Mouse (Mus musculus): ENCODE data around the gene Nkx2-3.

Gene Nkx2-3

DNA sequence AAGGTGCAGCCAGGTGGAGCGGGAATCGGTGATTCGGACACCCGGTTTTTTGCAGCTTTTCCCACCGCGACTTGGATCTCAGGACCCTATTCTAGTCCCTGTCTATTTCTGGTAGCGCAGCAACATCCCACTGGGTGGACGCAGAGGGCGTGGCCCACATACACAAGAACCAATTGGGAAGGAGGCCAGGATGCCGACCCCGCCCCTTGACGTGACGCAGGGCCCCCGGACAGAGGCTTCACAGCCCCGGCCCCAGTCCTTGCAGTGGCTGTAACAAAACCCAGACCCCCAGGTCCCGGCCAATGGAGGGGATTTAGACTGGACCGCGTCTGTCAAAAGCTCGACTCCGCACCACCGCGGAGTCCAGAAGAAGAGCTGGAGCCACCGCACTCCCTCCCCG, at the start of gene Nkx2-3:
Nkx2-3 (plus strand) TSS at position 275 of the 400 bp plus-strand sequence.
- DNase-seq: no peak

DNA sequence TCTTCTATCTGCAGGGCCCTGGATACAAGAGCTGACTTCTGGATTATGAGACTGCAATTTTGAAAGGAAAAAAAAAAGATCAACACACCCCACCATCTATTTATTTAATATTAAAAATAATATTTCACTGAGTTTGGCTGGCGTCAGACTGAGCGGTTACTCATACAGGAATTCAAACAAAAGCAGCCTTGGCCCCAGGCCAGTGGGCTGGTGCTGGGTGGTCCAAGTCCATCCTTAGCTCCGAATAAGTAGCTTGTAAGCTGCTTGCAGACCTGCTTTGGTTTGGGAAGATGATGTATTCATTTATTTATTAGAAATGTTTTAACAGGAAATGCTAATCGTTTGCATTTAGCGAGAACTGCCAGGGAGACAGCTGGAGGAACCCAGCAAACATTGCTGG, 49.0 kb upstream of the Nkx2-3 start:
- DNase-seq: no peak

DNA sequence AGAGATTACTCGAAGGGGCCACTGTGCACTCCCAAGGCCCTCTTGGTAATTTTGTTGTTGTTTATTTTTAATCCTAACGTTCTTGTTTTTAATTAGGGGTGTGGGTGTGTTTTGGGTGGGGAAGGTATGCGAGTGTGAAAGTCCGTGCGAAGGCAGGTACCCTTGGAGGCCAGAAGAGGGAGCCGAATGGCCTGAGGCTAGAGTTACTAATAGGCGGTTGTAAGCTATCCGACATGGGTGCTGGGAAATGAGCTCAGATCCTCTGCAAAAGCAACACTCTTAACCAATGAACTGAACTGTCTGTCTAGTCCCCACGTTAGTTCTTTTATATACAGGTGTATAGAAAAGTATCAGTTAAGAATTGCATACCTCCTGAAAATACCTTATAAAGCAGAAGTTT, 43.8 kb upstream of the Nkx2-3 start:
- DNase-seq: no peak

DNA sequence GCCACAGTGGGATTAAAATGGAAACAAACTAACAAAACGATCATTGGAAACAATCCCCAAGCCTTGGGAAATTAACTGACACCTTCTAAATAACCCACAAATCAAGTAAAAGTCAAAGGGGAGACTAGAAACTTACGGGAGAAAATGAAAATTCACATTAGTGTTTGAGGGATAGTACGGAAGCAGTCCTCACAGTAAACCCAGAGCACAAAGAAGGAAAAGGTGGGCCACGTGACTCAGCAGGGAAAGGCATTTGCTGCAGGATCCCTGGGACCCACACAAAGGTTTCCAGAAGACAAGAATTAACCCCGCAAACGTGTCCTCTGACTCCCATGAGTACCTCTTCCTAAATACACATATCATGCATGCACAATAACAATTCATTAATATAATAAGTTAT, 43.0 kb upstream of the Nkx2-3 start:
- DNase-seq: no peak

DNA sequence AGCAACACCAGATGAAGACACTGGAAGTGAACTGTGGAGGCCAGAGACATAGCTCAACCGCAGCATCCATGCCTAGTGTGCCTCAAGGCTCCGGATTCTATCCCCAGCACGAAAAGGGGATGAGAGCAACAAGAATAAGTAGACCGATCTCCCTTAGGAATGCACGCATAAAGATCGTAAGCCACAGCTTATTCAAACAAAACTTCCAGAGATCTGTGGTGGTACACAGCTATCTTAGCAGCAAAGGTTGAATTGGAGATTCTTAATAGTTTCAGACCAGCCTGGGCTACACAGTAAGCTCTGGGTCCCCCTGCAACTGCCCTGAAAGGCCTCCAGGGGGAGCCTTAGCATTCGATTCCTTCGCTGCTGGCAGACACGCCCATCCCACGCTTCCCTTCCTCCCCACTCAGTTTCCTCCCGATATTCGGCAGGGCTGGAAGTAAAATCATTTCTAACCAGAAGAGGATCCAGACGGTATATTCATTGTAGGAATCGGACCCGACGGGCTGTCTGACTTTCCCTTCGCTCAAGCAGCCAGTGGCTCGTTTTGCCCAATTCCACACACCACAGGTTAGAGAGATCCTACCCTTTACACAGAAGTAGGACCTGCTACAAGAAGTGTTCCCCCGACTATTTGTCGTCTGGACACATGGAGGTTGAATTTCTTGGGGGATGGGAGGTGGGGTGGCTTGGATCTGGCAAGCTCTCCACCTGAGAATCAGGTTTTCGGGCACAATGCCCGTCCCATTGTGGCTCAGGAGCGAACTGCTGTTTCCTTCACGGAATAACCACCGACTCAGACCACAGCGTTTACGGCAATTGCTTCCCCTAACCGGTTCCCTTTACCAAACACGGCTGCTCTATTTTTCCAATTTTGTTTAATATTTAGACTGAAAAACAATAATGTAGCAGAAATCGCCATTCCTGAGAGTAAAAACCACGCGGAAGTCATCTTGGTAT, 41.0 kb upstream of the Nkx2-3 start:
- peak; percentile 40 for DNase-seq

- DNase-seq: no peak
Observed at GRCm38 (mm10) chr19:43579081-43579796, 32.9 kb upstream of the Nkx2-3 start.

DNA sequence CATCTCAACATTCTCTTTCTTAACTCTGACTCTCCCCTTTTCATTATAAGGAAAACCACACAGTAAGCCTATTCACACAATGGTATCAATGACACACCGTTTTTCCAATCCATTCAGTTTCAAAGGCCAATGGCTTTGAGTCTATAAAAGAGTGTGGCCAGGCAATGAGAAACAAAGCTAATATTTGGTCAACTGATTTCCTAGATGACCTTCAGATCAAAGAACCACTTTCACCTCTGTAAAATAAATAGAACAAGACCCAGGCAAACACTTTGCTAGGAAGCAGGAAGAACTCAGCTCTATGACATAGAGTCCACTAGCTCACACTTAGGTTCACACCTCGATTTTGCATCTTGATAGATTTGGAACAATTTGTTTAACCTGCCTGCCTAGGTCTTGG, 30.9 kb upstream of the Nkx2-3 start:
- DNase-seq: no peak

DNA sequence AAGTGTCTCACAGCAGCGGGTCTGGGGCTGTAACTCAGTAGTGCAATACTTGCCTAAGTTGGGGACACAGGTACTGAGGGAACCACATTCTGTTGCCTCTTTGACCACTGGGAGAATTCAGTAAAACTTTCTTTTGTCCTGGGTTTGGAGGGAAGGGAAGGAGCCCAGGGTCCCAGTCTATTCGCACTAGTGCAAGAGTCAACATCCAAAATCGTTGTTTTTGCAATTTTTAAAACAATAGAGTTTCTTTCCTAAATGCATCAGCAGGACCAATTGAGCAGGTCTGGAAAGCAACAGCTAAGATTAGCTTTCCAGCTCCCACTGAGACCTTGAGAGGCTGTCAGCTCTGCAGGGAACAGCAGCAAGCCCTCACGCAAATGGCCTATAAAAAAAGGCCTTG, 28.9 kb upstream of the Nkx2-3 start:
- no peak for DNase-seq

DNA sequence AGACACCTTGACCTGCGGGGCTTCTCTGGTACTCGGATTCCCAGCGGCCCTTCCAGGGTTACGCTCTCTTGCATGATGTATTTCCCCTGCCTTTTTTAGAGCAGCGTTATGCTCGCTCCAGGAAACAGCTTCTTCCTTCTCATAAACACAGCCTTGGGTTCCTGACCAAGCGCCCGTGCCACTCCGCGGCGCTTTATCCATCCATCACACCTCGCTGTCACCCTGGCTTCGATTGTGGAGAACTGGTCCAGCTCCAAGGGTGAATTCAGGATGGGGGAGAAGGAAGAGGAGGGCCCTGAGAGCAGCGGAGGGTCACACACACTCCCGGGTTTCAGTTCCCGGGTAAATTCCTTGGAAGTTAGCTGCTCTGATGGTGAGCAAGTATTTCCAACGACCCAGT, 28.5 kb upstream of the Nkx2-3 start:
- no peak for DNase-seq

GRCm38 (mm10) chr19:43584788-43585187, 27.3 kb upstream of the Nkx2-3 start:
- DNase-seq: no peak

DNA sequence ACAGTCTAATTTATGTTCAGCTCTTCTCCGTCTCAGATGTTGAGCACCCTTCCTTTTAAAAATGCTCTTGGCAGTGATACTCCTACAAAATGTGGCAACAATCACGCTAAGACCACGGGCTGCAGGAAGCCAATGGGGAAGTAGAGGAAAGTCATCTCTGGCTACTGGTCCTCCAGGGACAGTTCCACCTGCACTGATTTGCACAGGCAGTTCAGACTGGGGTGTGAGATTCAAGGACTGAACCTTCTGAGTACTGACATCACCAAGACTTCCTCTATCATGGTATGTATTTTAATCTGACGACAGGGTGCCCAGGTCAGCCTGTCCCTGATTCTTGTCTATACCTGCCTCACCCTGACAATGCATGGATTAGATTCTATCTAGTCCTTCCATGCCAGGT, 20.1 kb upstream of the Nkx2-3 start:
- no peak for DNase-seq

DNA sequence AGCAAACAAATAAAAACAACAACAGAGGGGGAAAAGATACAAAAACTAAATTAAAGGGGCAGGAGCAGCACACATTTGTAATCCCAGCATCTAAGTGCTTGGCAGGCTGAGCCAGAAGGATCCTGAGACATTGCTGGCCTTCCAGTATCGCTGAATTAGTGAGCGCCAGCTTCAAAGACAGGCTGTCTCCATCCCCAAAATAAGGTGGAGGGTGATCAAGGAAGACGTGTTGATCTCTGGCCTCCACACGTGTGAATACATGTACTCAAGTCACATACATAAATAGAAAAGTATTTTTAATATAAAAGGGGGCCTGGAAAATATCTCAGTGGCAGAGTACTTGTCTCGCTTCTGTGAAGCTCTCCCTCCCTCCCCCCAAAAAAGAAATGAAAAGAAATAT, 15.1 kb upstream of the Nkx2-3 start:
- DNase-seq: no peak

DNA sequence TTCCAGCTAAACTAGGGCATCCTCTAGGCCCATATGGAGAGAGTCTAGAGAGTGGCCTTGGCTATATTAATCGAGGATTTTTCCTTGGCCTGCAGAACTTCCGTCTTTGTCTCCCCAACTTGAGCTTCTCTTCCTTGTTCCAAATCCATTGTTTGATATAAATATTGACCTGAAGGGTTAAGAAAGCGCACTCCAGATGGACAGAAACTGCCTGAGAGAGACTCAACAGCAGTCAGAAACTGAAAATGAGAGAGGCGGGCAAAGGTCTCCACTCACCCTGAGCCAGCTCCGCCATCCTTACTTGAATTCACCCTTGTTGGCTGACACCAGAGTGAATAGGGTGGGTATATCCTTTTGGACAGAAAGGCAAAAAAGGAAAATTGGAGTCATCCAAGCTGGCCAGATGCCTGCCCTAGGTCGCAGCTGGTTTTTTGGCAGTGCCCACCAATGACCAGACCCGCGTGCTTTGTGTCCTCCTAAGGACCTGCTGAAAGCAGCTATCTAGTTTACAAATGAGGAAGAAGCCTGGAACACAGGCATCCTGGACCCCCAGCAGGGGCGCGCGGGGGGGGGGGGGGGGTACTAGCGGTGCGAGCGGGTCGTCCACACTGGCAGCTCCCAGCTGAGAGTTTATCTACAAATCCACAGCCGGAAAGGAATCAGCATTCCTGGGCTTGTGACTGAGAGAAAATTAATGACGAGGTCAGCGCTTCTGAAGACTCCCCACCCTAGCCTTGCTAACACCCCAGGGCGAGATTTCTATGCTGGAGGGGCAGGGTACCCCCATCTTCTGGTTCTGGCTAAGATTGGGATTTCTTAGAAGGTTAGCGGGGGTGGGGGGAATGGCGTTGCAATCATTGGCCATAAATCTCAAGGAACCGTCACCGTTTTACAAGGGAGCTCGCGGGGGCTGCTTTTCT, 13.1 kb upstream of the Nkx2-3 start:
- DNase-seq: no peak

DNA sequence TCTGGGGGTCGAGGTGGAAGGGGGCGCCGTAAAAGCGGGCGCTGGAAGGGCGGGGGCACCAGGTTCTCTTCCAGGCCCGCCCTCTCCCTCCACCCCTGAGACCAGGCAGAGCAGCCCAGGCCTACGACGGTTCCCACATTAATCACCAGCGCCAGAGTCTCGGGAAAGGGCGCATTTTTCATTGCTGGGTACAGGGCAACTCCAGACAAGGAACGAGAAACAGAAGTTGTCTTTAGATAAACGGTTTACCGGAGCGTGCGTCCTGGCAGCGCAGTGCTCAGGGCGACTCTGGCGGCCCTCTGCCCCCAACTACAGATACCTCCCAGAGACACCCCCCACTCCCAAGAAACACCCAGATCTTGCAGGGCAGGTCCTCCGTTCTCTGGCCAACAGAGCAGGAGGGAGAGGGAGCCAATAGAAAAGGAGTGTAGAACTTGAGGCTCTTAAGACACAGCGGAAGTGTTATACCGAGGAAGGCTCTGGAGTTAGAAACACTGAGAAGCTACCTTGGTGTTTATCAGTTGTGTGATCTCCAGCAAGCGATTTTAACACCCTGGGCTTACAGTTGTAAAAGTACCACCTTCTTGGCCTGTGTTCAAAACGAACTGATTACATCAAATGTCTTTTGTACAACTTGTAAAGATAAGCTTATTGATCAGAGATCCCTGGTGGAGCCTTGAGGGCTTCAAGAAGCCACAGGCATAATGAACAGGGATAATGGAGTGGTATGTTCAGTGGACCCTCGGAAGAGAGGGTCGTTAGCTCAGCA, 12.2 kb upstream of the Nkx2-3 start:
- DNase-seq: no peak

- no peak for DNase-seq
Observed at GRCm38 (mm10) chr19:43600545-43601331, 11.4 kb upstream of the Nkx2-3 start.

DNA sequence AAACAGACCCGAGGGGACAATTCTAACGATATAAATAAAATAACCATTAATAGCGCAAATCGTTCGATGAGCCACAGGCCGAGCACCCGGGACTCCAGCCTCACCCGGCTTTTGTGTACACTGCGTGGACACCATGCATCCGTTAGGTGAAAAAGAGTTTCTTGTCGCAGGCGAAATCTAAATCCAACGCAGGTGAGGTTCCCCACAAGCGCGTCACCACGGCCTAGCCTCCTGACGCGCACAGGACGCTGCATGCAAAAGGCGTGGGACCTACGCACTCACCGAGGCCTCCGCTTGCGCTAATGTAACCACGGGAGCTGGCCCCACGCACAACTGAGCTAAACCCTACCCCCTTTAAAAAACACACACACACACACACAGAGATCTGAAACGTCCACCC, 10.7 kb upstream of the Nkx2-3 start:
- DNase-seq: no peak

DNA sequence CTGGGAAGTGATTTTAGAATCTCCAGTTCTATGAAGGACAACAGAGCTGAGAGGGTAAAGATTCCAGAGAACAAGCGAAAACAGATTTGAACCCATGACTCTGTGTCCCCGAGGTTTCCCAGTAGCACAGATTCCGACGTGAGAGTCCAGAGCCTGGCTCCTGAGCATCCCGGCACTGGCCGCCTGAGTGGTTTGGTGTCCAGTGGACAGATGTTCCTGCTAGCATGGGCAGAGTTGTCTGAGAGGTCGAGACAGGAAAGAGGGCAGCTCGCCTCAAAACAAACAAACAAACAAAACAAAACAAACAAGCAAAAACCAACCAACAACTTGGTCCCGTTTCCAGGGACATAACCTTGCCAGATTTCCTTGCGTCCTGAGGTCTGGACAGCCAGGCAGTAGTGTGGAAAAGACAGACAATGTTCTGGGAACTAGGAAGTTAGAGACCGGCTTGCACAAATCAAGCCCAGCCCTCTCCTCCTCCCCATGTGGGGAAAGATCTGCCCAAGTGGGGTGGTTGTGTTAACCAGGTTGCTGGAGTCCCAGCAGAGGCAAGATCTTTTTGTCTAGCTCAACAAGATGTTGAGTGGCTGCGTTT, 10.0 kb upstream of the Nkx2-3 start:
- DNase-seq: no peak

DNA sequence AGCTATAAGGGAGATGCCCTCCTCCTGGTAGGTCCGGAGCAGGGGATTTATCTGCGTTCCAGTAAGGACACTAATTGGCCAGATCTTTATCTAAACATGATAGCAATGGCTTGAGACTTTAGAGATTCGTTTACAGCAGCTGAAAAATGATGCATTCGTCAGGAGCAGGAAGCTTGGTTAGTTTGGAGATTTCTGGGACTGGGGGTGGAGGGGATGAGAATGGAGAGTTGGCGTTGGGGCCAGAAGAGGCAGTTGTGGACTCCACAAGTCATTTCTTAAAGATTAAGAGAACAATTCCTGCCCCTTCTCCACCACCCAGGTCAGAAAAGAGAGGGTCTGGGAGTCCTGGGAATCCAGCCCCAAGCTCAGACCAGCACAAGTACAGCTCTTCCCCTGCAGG, 8.6 kb upstream of the Nkx2-3 start:
- DNase-seq: no peak

- no peak for DNase-seq
Observed at GRCm38 (mm10) chr19:43604492-43605120, 7.5 kb upstream of the Nkx2-3 start.
